Mouse (Mus musculus): ENCODE measurements around the gene Unc5a. TPM values are rescaled to one million over a fixed set of nuclear protein-coding genes. Genes with fewer than 3 reads are reported as not detected.

Unc5a gene
- polyA plus RNA-seq, 1 experiment from 2014 or later = 2.5 TPM

- Histone ChIP-seq H3K27me3 (ENCODE audit: control insufficient read depth, insufficient read depth, low read length) (0 out of 2 replicates have a peak, but pooled peaks cover 2% of the 10 kb centered on the region), H3K4me1 (ENCODE audit: control insufficient read depth, insufficient read depth, low read length) (no peaks in the 10 kb centered on the region), H3K4me3 (ENCODE audit: low read depth, low read length) (no peak overlapping the region), H3K9ac (ENCODE audit: low read depth, low read length) (no peak overlapping the region), H3K9me3 (replicated peaks; ENCODE audit: control insufficient read depth, low read length) (no peaks in the 10 kb centered on the region), H3K27ac (ENCODE audit: low read depth, low read length) (no peak overlapping the region), H3K36me3 (ENCODE audit: control insufficient read depth, insufficient read depth, low read length) (no peaks in the 10 kb centered on the region), H3K4me2 (no peak overlapping the region)
- ATAC-seq (replicated peaks; ENCODE audit: insufficient number of reproducible peaks, low FRiP score, low TSS enrichment) = no peak
- 51% methylated on average over 8 of the region's 8 CpGs for WGBS (ENCODE audit: insufficient replicate concordance)
Measured at GRCm38 (mm10) chr13:54925466-54925865, 23.7 kb upstream of the Unc5a start.

DNA sequence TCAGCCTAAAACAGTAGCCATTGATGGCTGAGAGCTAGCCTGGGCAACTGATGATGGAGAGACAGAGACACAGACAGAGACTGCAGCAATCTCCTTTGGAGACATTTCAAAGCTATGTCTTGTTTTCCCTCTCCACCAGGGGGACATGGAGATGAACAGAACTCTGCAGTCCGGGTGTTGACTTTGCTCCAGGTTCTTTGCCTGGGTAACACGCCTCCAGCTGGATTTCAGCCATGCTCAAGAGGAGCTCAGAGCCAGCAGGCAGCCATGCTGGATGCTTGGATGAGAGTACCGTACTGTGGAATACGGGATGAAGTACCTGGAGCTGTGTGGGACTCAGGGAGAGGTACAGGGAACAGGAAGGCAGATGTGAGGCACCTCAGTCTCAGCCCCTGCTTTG is 22.6 kb upstream of the Unc5a start:
- H3K4me2 ChIP-seq = no peak overlapping the region
- WGBS (ENCODE audit: insufficient replicate concordance) = 59% methylated on average over 4 of the region's 4 CpGs
- 0 out of 2 replicates have a peak, but pooled peaks cover 2% of the 10 kb centered on the region for H3K27me3 ChIP-seq (ENCODE audit: control insufficient read depth, insufficient read depth, low read length)
- no peaks in the 10 kb centered on the region for H3K9me3 ChIP-seq (replicated peaks; ENCODE audit: control insufficient read depth, low read length)
- no peak overlapping the region for H3K4me3 ChIP-seq (ENCODE audit: low read depth, low read length)
- no peak overlapping the region for H3K27ac ChIP-seq (ENCODE audit: low read depth, low read length)
- no peaks in the 10 kb centered on the region for H3K4me1 ChIP-seq (ENCODE audit: control insufficient read depth, insufficient read depth, low read length)
- H3K36me3 ChIP-seq (ENCODE audit: control insufficient read depth, insufficient read depth, low read length) = no peaks in the 10 kb centered on the region
- H3K9ac ChIP-seq (ENCODE audit: low read depth, low read length) = no peak overlapping the region
- no peak for ATAC-seq (replicated peaks; ENCODE audit: insufficient number of reproducible peaks, low FRiP score, low TSS enrichment)

GRCm38 (mm10) chr13:54930123-54930522 is 19.1 kb upstream of the Unc5a start:
- no peak overlapping the region for H3K4me3 ChIP-seq (ENCODE audit: low read depth, low read length)
- no peak overlapping the region for H3K4me2 ChIP-seq
- no peaks in the 10 kb centered on the region for H3K4me1 ChIP-seq (ENCODE audit: control insufficient read depth, insufficient read depth, low read length)
- peaks cover 6% of the 10 kb centered on the region; the same call in 1 of the 2 replicates for H3K27me3 ChIP-seq (ENCODE audit: control insufficient read depth, insufficient read depth, low read length)
- no peak overlapping the region for H3K9ac ChIP-seq (ENCODE audit: low read depth, low read length)
- no peaks in the 10 kb centered on the region for H3K36me3 ChIP-seq (ENCODE audit: control insufficient read depth, insufficient read depth, low read length)
- no peak for ATAC-seq (replicated peaks; ENCODE audit: insufficient number of reproducible peaks, low FRiP score, low TSS enrichment)
- H3K9me3 ChIP-seq (replicated peaks; ENCODE audit: control insufficient read depth, low read length) = no peaks in the 10 kb centered on the region
- no peak overlapping the region for H3K27ac ChIP-seq (ENCODE audit: low read depth, low read length)
- 39% methylated on average over 4 of the region's 4 CpGs for WGBS (ENCODE audit: insufficient replicate concordance)

DNA sequence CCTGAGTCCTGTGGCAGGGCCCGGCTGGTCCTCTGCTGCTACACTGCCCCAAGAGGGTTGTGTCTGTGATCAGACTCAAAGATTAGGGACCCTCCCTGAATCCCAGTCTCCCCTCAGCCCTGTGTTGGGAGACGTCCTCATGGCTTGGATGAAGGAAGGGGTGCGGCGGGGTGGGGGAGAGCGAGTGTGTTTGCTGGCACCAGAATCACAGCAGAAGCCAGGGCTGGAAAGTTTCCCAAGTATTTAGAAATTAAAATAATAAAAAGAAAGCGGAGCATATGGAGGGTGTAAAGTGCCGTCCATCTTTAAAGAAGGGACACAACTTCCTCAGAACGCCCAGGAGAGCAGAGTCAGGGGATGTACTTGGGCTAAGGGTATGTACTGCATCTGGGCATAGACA is 14.3 kb upstream of the Unc5a start:
- Histone ChIP-seq H3K9ac (ENCODE audit: low read depth, low read length) (no peak overlapping the region), H3K36me3 (ENCODE audit: control insufficient read depth, insufficient read depth, low read length) (no peaks in the 10 kb centered on the region), H3K4me1 (ENCODE audit: control insufficient read depth, insufficient read depth, low read length) (peaks cover 8% of the 10 kb centered on the region; the same call in 1 of the 2 replicates), H3K4me2 (no peak overlapping the region), H3K27me3 (ENCODE audit: control insufficient read depth, insufficient read depth, low read length) (peaks cover 11% of the 10 kb centered on the region), H3K9me3 (replicated peaks; ENCODE audit: control insufficient read depth, low read length) (no peaks in the 10 kb centered on the region), H3K4me3 (ENCODE audit: low read depth, low read length) (no peak overlapping the region), H3K27ac (ENCODE audit: low read depth, low read length) (no peak overlapping the region)
- WGBS (ENCODE audit: insufficient replicate concordance) = 69% methylated on average over 8 of the region's 8 CpGs
- no peak for ATAC-seq (replicated peaks; ENCODE audit: insufficient number of reproducible peaks, low FRiP score, low TSS enrichment)

DNA sequence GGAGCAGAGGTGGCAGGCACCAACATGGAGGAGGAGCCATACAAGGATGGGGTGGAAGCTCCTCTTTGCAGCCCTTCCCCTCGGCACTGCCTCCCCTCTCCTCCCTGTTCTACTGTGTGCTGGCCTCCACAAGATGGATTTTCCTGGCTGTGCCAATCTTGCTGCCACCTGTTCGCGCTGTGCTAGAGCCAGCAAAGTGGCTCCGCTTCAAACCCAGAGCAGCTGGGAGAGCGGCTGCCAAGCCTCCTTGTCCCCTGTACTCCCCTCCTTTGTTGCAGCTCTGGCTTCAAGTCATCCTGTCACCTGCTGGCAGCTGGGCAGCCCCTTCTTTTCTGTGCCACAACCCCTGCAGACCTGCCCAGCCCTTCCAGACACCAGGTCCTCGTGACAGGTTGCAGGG is 13.0 kb upstream of the Unc5a start:
- no peak for ATAC-seq (replicated peaks; ENCODE audit: insufficient number of reproducible peaks, low FRiP score, low TSS enrichment)
- no peak overlapping the region for H3K27ac ChIP-seq (ENCODE audit: low read depth, low read length)
- H3K4me1 ChIP-seq (ENCODE audit: control insufficient read depth, insufficient read depth, low read length) = peaks cover 8% of the 10 kb centered on the region; the same call in 1 of the 2 replicates
- H3K9me3 ChIP-seq (replicated peaks; ENCODE audit: control insufficient read depth, low read length) = no peaks in the 10 kb centered on the region
- no peak overlapping the region for H3K4me3 ChIP-seq (ENCODE audit: low read depth, low read length)
- WGBS (ENCODE audit: insufficient replicate concordance) = 66% methylated on average over 6 of the region's 6 CpGs
- peaks cover 15% of the 10 kb centered on the region for H3K27me3 ChIP-seq (ENCODE audit: control insufficient read depth, insufficient read depth, low read length)
- H3K4me2 ChIP-seq = no peak overlapping the region
- H3K9ac ChIP-seq (ENCODE audit: low read depth, low read length) = no peak overlapping the region
- no peaks in the 10 kb centered on the region for H3K36me3 ChIP-seq (ENCODE audit: control insufficient read depth, insufficient read depth, low read length)

- H3K27ac ChIP-seq (ENCODE audit: low read depth, low read length) = no peak overlapping the region
- H3K9ac ChIP-seq (ENCODE audit: low read depth, low read length) = no peak overlapping the region
- no peak overlapping the region for H3K4me3 ChIP-seq (ENCODE audit: low read depth, low read length)
- no peak overlapping the region for H3K4me2 ChIP-seq
- H3K36me3 ChIP-seq (ENCODE audit: control insufficient read depth, insufficient read depth, low read length) = no peaks in the 10 kb centered on the region
- 17% methylated on average over 11 of the region's 11 CpGs for WGBS (ENCODE audit: insufficient replicate concordance)
- H3K4me1 ChIP-seq (ENCODE audit: control insufficient read depth, insufficient read depth, low read length) = peaks cover 8% of the 10 kb centered on the region; the same call in 1 of the 2 replicates
- no peak for ATAC-seq (replicated peaks; ENCODE audit: insufficient number of reproducible peaks, low FRiP score, low TSS enrichment)
- H3K27me3 ChIP-seq (ENCODE audit: control insufficient read depth, insufficient read depth, low read length) = peaks cover 24% of the 10 kb centered on the region
- H3K9me3 ChIP-seq (replicated peaks; ENCODE audit: control insufficient read depth, low read length) = no peaks in the 10 kb centered on the region
Measured at GRCm38 (mm10) chr13:54937885-54938284, 11.3 kb upstream of the Unc5a start.

GRCm38 (mm10) chr13:54938493-54938892 is 10.7 kb upstream of the Unc5a start:
- Histone ChIP-seq H3K9ac (ENCODE audit: low read depth, low read length) (no peak overlapping the region), H3K27ac (ENCODE audit: low read depth, low read length) (no peak overlapping the region), H3K4me3 (ENCODE audit: low read depth, low read length) (no peak overlapping the region), H3K4me2 (no peak overlapping the region), H3K9me3 (replicated peaks; ENCODE audit: control insufficient read depth, low read length) (no peaks in the 10 kb centered on the region), H3K36me3 (ENCODE audit: control insufficient read depth, insufficient read depth, low read length) (no peaks in the 10 kb centered on the region), H3K4me1 (ENCODE audit: control insufficient read depth, insufficient read depth, low read length) (peaks cover 8% of the 10 kb centered on the region; the same call in 1 of the 2 replicates), H3K27me3 (ENCODE audit: control insufficient read depth, insufficient read depth, low read length) (peaks cover 24% of the 10 kb centered on the region)
- ATAC-seq (replicated peaks; ENCODE audit: insufficient number of reproducible peaks, low FRiP score, low TSS enrichment) = no peak
- 82% methylated on average over 3 of the region's 3 CpGs for WGBS (ENCODE audit: insufficient replicate concordance)

DNA sequence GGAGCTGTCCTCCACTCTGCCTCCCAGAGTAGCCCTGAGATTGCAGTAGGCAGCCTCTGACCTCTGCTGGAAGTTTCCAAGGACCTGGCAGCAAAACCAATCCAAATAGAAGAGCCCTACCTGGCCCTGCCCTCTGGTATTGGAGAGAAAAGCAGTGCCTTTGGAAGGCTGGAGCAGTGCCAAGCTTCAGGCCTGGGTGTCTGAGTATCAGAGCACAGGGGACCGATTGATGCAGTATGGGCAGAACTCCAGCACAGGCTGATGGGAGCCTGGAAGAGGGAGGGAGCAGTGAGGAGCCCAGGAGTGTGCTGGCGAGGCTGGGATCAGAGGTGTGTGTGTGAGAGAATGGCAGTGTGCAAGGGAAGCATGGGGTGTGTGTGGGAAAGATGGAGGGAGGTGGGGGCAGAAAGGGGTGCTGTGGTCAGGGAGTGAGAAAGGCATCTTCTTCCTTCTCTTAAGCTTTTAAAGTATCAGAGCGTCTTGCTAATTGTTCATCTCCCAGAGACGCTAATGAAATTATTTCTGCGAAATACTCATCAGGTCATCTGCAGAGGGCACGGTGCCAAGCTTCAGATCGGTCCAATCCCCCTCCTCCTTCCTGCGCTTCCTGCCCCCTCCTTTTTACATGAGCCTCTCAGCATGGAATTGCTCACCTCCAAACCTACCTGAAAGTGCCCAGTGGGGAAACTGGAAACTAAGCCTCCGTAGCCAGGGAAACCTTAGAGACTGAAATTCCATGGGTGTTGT is 4.6 kb upstream of the Unc5a start:
- Histone ChIP-seq H3K36me3 (ENCODE audit: control insufficient read depth, insufficient read depth, low read length) (no peaks in the 10 kb centered on the region), H3K9me3 (replicated peaks; ENCODE audit: control insufficient read depth, low read length) (no peaks in the 10 kb centered on the region), H3K4me3 (ENCODE audit: low read depth, low read length) (no peak overlapping the region), H3K4me2 (no peak overlapping the region), H3K4me1 (ENCODE audit: control insufficient read depth, insufficient read depth, low read length) (peaks cover 4% of the 10 kb centered on the region), H3K27ac (ENCODE audit: low read depth, low read length) (no peak overlapping the region), H3K27me3 (ENCODE audit: control insufficient read depth, insufficient read depth, low read length) (peaks cover 75% of the 10 kb centered on the region), H3K9ac (ENCODE audit: low read depth, low read length) (no peak overlapping the region)
- WGBS (ENCODE audit: insufficient replicate concordance) = 55% methylated on average over 9 of the region's 9 CpGs
- no peak for ATAC-seq (replicated peaks; ENCODE audit: insufficient number of reproducible peaks, low FRiP score, low TSS enrichment)

DNA sequence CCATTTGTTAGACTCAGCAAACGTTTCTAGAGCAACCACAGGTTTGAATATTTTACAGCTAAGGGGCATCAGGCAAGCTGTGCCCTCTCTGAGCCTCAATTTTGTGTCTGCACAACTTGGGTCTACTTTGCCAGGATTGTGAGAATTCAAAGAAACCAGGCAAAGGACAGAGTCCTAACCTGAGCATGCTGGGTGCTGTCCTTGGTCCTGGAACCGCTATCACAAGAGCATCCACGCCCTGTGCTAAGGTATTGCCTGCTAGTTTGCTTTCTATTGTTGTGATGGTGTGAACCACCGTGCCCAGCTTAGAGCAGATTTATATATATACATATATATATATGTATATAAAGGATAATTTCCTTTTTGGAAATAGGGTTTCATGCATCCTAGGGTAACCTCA is 3.9 kb upstream of the Unc5a start:
- no peaks in the 10 kb centered on the region for H3K9me3 ChIP-seq (replicated peaks; ENCODE audit: control insufficient read depth, low read length)
- H3K36me3 ChIP-seq (ENCODE audit: control insufficient read depth, insufficient read depth, low read length) = no peaks in the 10 kb centered on the region
- ATAC-seq (replicated peaks; ENCODE audit: insufficient number of reproducible peaks, low FRiP score, low TSS enrichment) = no peak
- H3K4me3 ChIP-seq (ENCODE audit: low read depth, low read length) = no peak overlapping the region
- peaks cover 76% of the 10 kb centered on the region for H3K27me3 ChIP-seq (ENCODE audit: control insufficient read depth, insufficient read depth, low read length)
- H3K4me2 ChIP-seq = no peak overlapping the region
- H3K4me1 ChIP-seq (ENCODE audit: control insufficient read depth, insufficient read depth, low read length) = peaks cover 4% of the 10 kb centered on the region
- WGBS (ENCODE audit: insufficient replicate concordance) = 9% methylated on average over 4 of the region's 4 CpGs
- no peak overlapping the region for H3K9ac ChIP-seq (ENCODE audit: low read depth, low read length)
- no peak overlapping the region for H3K27ac ChIP-seq (ENCODE audit: low read depth, low read length)
